Mouse (Mus musculus) liver, adult 2 months (tissue): ENCODE results near the gene Tmem247.

Experiments
- CTCF ChIP-seq: fragments of 200-500 bp; IDR thresholded peaks from 2 replicates; pipeline ENCODE4 v1.5.1; 2011; ENCODE audit warnings: low read depth, low read length, control low read depth
- POLR2A ChIP-seq: fragments of 200-500 bp; IDR thresholded peaks from 2 replicates; pipeline ENCODE4 v1.6.1; 2011; ENCODE audit warnings: low read length, control low read depth; ENCODE audit not compliant: insufficient read depth; ENCODE audit errors: extremely low read depth

- TF ChIP-seq POLR2A (no peak), CTCF (no peak)
These were observed 14.6 kb upstream of the Tmem247 start for GRCm38 (mm10) chr17:86902399-86903067.
